Mouse (Mus musculus): Measurements from ENCODE around the gene Snapin. TPM values are rescaled to one million over a fixed set of nuclear protein-coding genes. Genes with fewer than 3 reads are reported as not detected.

Gene Snapin
- 77.3 and 85.6 TPM in 2 replicates for polyA plus RNA-seq (2015; fragmentation: Nextera tagmentation; extraction: Ambion mirVana)

- no peaks in the 10 kb centered on the region for H3K9me3 ChIP-seq
- peaks cover 37% of the 10 kb centered on the region for H3K36me3 ChIP-seq
- H3K9ac ChIP-seq: peak within 1 kb of the TSS; percentile 78
- peak; percentile 99 for ATAC-seq (ENCODE audit: borderline replicate concordance, extremely low read depth, low FRiP score, low TSS enrichment)
- peak within 1 kb of the TSS; percentile 93 for H3K4me3 ChIP-seq
- peak within 1 kb of the TSS; percentile 94 for H3K27ac ChIP-seq
- H3K4me2 ChIP-seq: peak within 1 kb of the TSS; percentile 67
- no peaks in the 10 kb centered on the region for H3K27me3 ChIP-seq
- peaks cover 9% of the 10 kb centered on the region for H3K4me1 ChIP-seq
- WGBS: under 1% methylated on average over 37 of the region's 37 CpGs
Observed at GRCm38 (mm10) chr3:90490696-90491256, at the start of gene Snapin. Snapin (minus strand) TSS chr3:90491033.

GRCm38 (mm10) chr3:90537905-90538296 lies 47.1 kb upstream of the Snapin start:
- Histone ChIP-seq H3K9ac (0 out of 2 replicates have a peak overlapping the region, but pooled peaks have one; percentile 16), H3K36me3 (no peaks in the 10 kb centered on the region), H3K4me1 (0 out of 2 replicates have a peak, but pooled peaks cover 9% of the 10 kb centered on the region), H3K4me3 (peak overlapping the region; percentile 20), H3K27me3 (no peaks in the 10 kb centered on the region), H3K9me3 (no peaks in the 10 kb centered on the region), H3K27ac (peak overlapping the region; percentile 61; the same call in 1 of the 2 replicates), H3K4me2 (peak overlapping the region; percentile 47)
- 60% methylated on average over 5 of the region's 5 CpGs for WGBS
- no peak for ATAC-seq (ENCODE audit: borderline replicate concordance, extremely low read depth, low FRiP score, low TSS enrichment)

DNA sequence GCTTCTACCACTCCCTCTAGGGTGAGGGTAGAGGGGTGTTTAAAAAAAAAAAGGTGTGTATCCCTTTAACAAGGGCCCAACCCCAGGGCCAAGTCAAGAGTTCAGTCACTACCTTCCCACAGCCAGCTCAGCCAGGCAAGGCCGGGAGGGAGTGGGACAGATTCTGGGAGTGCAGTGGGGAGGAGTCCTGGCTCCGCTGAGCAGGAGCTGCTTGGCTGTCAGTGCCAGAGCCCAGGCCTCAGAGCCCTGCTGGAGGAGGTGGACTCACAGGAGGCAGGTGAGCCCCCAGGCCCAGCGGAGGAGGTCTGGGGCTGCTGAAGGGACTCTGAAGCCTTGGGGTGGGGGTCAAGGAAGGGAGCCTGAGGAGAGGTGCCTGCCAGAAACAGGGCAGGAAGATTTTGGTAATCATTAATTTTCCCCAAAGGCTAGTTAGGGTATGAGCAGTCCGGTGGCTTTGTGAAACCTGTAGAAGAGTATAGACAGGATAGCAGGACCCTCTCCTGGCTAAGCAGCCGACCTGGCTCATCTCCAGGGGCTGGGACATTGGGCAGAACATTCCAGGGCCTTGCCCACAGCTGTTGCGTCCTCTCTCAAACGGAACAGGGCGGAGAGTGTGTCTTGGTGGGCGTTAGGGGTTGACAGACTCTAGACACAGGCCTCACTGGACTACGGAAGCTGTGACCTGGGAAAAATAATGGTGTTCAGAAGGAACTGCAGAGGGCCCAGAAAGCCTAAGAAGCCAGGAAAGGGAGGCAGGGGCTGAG lies 46.5 kb upstream of the Snapin start, which contains the start of gene S100a16:
S100a16 (plus strand) TSS at position 114 of the 764 bp plus-strand sequence.
- Histone ChIP-seq H3K27me3 (no peaks in the 10 kb centered on the region), H3K27ac (peak within 1 kb of the TSS; percentile 61; the same call in 1 of the 2 replicates), H3K4me2 (peak within 1 kb of the TSS; percentile 47), H3K9me3 (no peaks in the 10 kb centered on the region), H3K9ac (peak within 1 kb of the TSS; percentile 16; the same call in 1 of the 2 replicates), H3K4me3 (peak within 1 kb of the TSS; percentile 20), H3K36me3 (no peaks in the 10 kb centered on the region), H3K4me1 (0 out of 2 replicates have a peak, but pooled peaks cover 9% of the 10 kb centered on the region)
- ATAC-seq (ENCODE audit: borderline replicate concordance, extremely low read depth, low FRiP score, low TSS enrichment): peak; percentile 87
- 30% methylated on average over 10 of the region's 10 CpGs for WGBS

DNA sequence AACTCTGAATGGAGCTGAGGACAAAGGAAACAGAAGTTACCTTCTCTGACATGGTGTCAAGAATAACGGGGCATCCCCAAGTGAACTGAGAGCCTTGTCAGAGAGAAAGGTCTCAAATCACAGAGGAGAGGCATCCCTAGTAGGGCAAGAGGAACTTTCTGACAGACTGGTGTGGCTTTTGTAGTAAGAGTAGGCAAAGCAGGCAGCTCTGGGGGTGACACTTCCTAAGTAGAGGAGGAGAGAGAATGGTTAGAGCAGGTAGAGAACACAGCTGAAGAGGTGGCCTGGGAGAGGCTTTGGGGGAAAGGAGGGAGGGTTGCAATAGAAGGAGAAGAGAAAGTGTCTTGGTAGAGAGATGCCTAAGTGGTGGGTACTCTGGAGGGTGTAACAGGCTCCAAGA lies 44.6 kb upstream of the Snapin start:
- Histone ChIP-seq H3K4me2 (no peak overlapping the region), H3K4me3 (no peak overlapping the region), H3K9ac (no peak overlapping the region), H3K27ac (no peak overlapping the region), H3K9me3 (no peaks in the 10 kb centered on the region), H3K4me1 (0 out of 2 replicates have a peak, but pooled peaks cover 9% of the 10 kb centered on the region), H3K27me3 (no peaks in the 10 kb centered on the region), H3K36me3 (no peaks in the 10 kb centered on the region)
- 63% methylated on average over 1 of the region's 1 CpGs for WGBS
- no peak for ATAC-seq (ENCODE audit: borderline replicate concordance, extremely low read depth, low FRiP score, low TSS enrichment)

GRCm38 (mm10) chr3:90531713-90532112 lies 40.9 kb upstream of the Snapin start:
- 59% methylated on average over 5 of the region's 5 CpGs for WGBS
- H3K27ac ChIP-seq: no peak overlapping the region
- peaks cover 2% of the 10 kb centered on the region; the same call in 1 of the 2 replicates for H3K4me1 ChIP-seq
- H3K4me2 ChIP-seq: no peak overlapping the region
- H3K9me3 ChIP-seq: no peaks in the 10 kb centered on the region
- H3K9ac ChIP-seq: no peak overlapping the region
- ATAC-seq (ENCODE audit: borderline replicate concordance, extremely low read depth, low FRiP score, low TSS enrichment): no peak
- H3K4me3 ChIP-seq: no peak overlapping the region
- H3K27me3 ChIP-seq: no peaks in the 10 kb centered on the region
- H3K36me3 ChIP-seq: no peaks in the 10 kb centered on the region

- no peak overlapping the region for H3K27ac ChIP-seq
- ATAC-seq (ENCODE audit: borderline replicate concordance, extremely low read depth, low FRiP score, low TSS enrichment): no peak
- no peak overlapping the region for H3K9ac ChIP-seq
- H3K9me3 ChIP-seq: no peaks in the 10 kb centered on the region
- H3K4me3 ChIP-seq: no peak overlapping the region
- WGBS: 75% methylated on average over 7 of the region's 7 CpGs
- H3K36me3 ChIP-seq: no peaks in the 10 kb centered on the region
- no peaks in the 10 kb centered on the region for H3K27me3 ChIP-seq
- H3K4me1 ChIP-seq: peaks cover 15% of the 10 kb centered on the region
- H3K4me2 ChIP-seq: peak overlapping the region; percentile 14; the same call in 1 of the 2 replicates
Observed at GRCm38 (mm10) chr3:90527291-90527873, 36.5 kb upstream of the Snapin start.

DNA sequence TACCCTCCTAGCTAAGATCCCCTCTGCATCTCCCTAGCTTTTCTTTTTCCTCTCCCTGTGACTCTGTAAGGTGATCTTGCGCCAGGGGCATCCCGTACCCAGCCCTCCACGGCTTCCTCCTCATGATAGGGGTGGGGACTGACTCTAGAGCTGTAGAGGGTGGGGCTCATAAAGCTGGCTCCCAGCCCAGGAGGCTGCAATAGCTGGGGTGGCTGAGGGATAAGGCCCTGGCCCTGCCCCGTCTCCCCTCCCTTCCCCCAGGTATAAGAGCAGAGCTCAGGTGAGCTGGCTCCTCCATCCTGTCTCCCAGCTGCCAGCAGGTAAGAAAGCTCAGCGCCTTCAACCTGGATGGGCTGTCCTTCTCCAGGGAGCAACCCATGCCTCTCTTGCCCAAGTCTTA lies 35.7 kb upstream of the Snapin start, which contains the start of gene S100a14:
S100a14 (plus strand) TSS at position 277 of the 400 bp plus-strand sequence.
- Histone ChIP-seq H3K4me1 (peaks cover 15% of the 10 kb centered on the region), H3K36me3 (no peaks in the 10 kb centered on the region), H3K4me2 (peak within 1 kb of the TSS; percentile 14; the same call in 1 of the 2 replicates), H3K27ac (peak within 1 kb of the TSS; percentile 54), H3K9ac (no peak within 1 kb of the TSS), H3K27me3 (no peaks in the 10 kb centered on the region), H3K4me3 (no peak within 1 kb of the TSS), H3K9me3 (no peaks in the 10 kb centered on the region)
- 31% methylated on average over 5 of the region's 5 CpGs for WGBS
- ATAC-seq (ENCODE audit: borderline replicate concordance, extremely low read depth, low FRiP score, low TSS enrichment): peak; percentile 90

GRCm38 (mm10) chr3:90526076-90526475 lies 35.2 kb upstream of the Snapin start:
- no peak overlapping the region for H3K9ac ChIP-seq
- H3K27me3 ChIP-seq: no peaks in the 10 kb centered on the region
- no peak for ATAC-seq (ENCODE audit: borderline replicate concordance, extremely low read depth, low FRiP score, low TSS enrichment)
- peak overlapping the region; percentile 54 for H3K27ac ChIP-seq
- no peak overlapping the region for H3K4me3 ChIP-seq
- H3K4me1 ChIP-seq: peaks cover 15% of the 10 kb centered on the region
- no peaks in the 10 kb centered on the region for H3K9me3 ChIP-seq
- WGBS: 46% methylated on average over 2 of the region's 2 CpGs
- H3K4me2 ChIP-seq: no peak overlapping the region
- no peaks in the 10 kb centered on the region for H3K36me3 ChIP-seq

- ATAC-seq (ENCODE audit: borderline replicate concordance, extremely low read depth, low FRiP score, low TSS enrichment): no peak
- Histone ChIP-seq H3K27ac (no peak overlapping the region), H3K27me3 (no peaks in the 10 kb centered on the region), H3K4me2 (no peak overlapping the region), H3K9ac (no peak overlapping the region), H3K4me1 (peaks cover 15% of the 10 kb centered on the region), H3K4me3 (no peak overlapping the region), H3K9me3 (no peaks in the 10 kb centered on the region), H3K36me3 (no peaks in the 10 kb centered on the region)
- 50% methylated on average over 4 of the region's 4 CpGs for WGBS
Observed at GRCm38 (mm10) chr3:90525421-90525820, 34.6 kb upstream of the Snapin start.

DNA sequence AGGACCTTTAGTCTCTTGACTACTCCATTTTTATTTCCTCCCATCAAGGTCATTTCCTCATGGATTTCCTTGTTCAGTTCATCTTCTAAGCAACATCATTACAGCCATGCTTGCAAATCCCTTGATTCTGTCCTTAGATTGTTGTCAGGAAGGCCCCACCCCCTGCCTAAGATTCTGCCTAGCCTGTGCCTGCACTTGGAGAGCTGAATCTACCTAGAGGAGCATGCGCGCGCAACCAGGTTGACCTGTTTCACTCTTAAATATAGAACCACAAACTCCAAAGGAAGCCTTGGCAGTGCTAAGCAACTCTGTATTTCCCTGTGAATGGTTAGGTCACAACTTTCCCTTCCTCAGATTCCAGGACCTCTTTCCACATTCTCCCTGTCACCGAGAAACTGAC lies 26.9 kb upstream of the Snapin start:
- WGBS: 66% methylated on average over 4 of the region's 4 CpGs
- peaks cover 19% of the 10 kb centered on the region for H3K4me1 ChIP-seq
- H3K9me3 ChIP-seq: no peaks in the 10 kb centered on the region
- no peak for ATAC-seq (ENCODE audit: borderline replicate concordance, extremely low read depth, low FRiP score, low TSS enrichment)
- no peak overlapping the region for H3K4me2 ChIP-seq
- H3K27ac ChIP-seq: no peak overlapping the region
- H3K36me3 ChIP-seq: no peaks in the 10 kb centered on the region
- no peak overlapping the region for H3K4me3 ChIP-seq
- H3K27me3 ChIP-seq: no peaks in the 10 kb centered on the region
- H3K9ac ChIP-seq: no peak overlapping the region

GRCm38 (mm10) chr3:90515789-90516188 lies 25.0 kb upstream of the Snapin start:
- Histone ChIP-seq H3K9me3 (no peaks in the 10 kb centered on the region), H3K27ac (no peak overlapping the region), H3K4me2 (peak overlapping the region; percentile 93), H3K27me3 (no peaks in the 10 kb centered on the region), H3K36me3 (no peaks in the 10 kb centered on the region), H3K9ac (no peak overlapping the region), H3K4me3 (no peak overlapping the region), H3K4me1 (peaks cover 19% of the 10 kb centered on the region)
- WGBS: 87% methylated on average over 4 of the region's 4 CpGs
- no peak for ATAC-seq (ENCODE audit: borderline replicate concordance, extremely low read depth, low FRiP score, low TSS enrichment)
